Mouse (Mus musculus) heart, adult 18-20 months (tissue): ENCODE measurements around the gene Tpx2. TPM values are rescaled to one million over a fixed set of nuclear protein-coding genes. Genes with fewer than 3 reads are reported as not detected.

Experiments
- DNase-seq, 2 experiments: peaks; one replicate each; pipeline ENCODE4 v3.0.0; 2021 to 2022; ENCODE audit warnings: mixed read lengths in 1 of 2
- microRNA-seq, 2 experiments: library from miRNA; unstranded; fragments of <30 nt; microRNA quantifications; one replicate each; pipeline ENCODE4 v1.2.0; 2022
- total RNA-seq, 2 experiments: library from RNA; stranded (reverse); gene quantifications; 2 replicates each; pipeline ENCODE4 v1.2.3; 2021

Tpx2 gene
- total RNA-seq, 2 experiments from 2014 or later = 0.90 to 1.0 TPM

DNA sequence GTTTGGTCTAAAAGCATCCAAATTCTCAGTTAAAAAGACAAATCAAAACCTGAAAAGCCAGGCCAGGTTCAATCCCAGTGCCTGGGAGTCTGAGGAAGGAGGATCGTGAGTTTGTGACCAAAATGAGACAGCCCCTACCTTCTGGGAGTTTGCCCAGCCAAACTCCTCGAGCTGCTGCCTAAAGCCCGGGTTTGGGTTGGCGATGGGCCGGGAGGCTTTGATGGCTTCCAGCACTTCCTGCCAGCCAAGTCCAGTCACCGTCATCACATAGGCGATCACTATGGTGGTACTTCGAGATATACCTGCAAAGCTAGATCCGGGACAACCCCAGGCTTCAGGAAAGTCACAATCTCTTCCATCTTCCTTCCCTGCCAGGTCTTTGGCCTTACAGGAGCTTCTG, 96.2 kb downstream of the Tpx2 start:
- no peak for DNase-seq

Small RNAs within 50 kb of the gene (microRNA-seq; reads per million reads assigned to microRNA genes)
- 0.81 to 1.9 reads per million in 2 experiments for gene Mir5622

Other genes with a start within 250 kb of the Tpx2 start
- not detected for gene Defb45, start 248.6 kb upstream of the Tpx2 start, total RNA-seq
- gene Defb36, start 243.6 kb upstream of the Tpx2 start, total RNA-seq = not detected
- not detected for gene Defb25, start 224.9 kb upstream of the Tpx2 start, total RNA-seq
- 1 to 10 TPM; 3.3 to 4.7 TPM for gene Rem1, start 221.0 kb upstream of the Tpx2 start, total RNA-seq
- 10 to 100 TPM; 32.7 to 39.6 TPM for gene H13, start 178.5 kb upstream of the Tpx2 start, total RNA-seq
- 10 to 100 TPM; 15.8 to 16.4 TPM for gene Mcts2, start 160.9 kb upstream of the Tpx2 start, total RNA-seq
- 10 to 100 TPM; 63.7 to 75.1 TPM for gene Id1, start 111.7 kb upstream of the Tpx2 start, total RNA-seq
- gene Cox4i2, start 93.8 kb upstream of the Tpx2 start, total RNA-seq = 10 to 100 TPM; 11.9 to 15.2 TPM
- gene Bcl2l1, start 16.2 kb upstream of the Tpx2 start, total RNA-seq = 100 to 1,000 TPM in 1 of 2 experiments, 10 to 100 TPM in 1; 77.8 to 111 TPM
- under 1 TPM in 1 of 2 experiments, not detected in 1; 0.13 TPM for gene Mylk2, start 63.4 kb downstream of the Tpx2 start, total RNA-seq
- gene Foxs1, start 85.2 kb downstream of the Tpx2 start, total RNA-seq = 1 to 10 TPM; 2.2 to 2.6 TPM
- not detected for gene Dusp15, start 103.7 kb downstream of the Tpx2 start, total RNA-seq
- gene Ttll9, start 114.5 kb downstream of the Tpx2 start, total RNA-seq = not detected
- 100 to 1,000 TPM; 136 to 152 TPM for gene Pdrg1, start 167.5 kb downstream of the Tpx2 start, total RNA-seq
- gene Xkr7, start 183.9 kb downstream of the Tpx2 start, total RNA-seq = not detected
- gene Ccm2l, start 218.0 kb downstream of the Tpx2 start, total RNA-seq = 10 to 100 TPM; 12.6 to 15.5 TPM